Mouse (Mus musculus): ENCODE data around the gene Rnf149.

- TF ChIP-seq POLR2A (IDR thresholded peaks at IDR 0.05; ENCODE audit: extremely low read depth, insufficient read depth, low read length): no peak
- TF ChIP-seq CTCF (IDR thresholded peaks at IDR 0.05; ENCODE audit: low read depth, low read length): peak; percentile 68
These were observed 54.7 kb downstream of the Rnf149 start for GRCm38 (mm10) chr1:39522519-39522918.
